Mouse (Mus musculus): Measurements from ENCODE around the gene Olfr288. TPM values are rescaled to one million over a fixed set of nuclear protein-coding genes. Genes with fewer than 3 reads are reported as not detected.

Olfr288 gene
- total RNA-seq, 2 experiments from 2014 or later, result not detected

DNA sequence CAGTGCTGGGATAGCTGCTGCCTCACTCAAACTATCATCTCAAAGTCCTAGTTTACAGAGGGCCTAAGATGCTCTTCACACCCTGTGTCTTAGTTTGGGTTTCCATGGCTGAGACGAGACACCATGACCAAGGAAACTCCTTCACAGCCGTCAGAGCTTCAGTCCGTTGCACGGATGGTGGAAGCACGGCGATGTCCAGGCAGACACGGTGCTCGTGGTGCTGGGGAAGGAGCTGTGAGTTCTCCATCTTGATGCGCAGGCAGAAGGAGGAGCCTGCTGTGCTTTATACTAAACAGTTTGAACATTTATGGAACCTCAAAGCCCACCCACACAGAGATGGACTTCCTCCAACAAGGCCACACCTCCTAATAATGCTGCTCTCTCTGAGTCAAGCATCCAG, 58.5 kb downstream of the Olfr288 start:
- no peak for ATAC-seq (replicated peaks; ENCODE audit: low FRiP score, low TSS enrichment, poor library complexity, severe bottlenecking)

Other genes starting within 250 kb of the Olfr288 start
- gene Tmem106c, start 231.3 kb downstream of the Olfr288 start, total RNA-seq (2014; fragmentation: Nextera tagmentation), result 20.9 and 35.9 TPM in 2 replicates
- gene Tmem106c, start 231.3 kb downstream of the Olfr288 start, total RNA-seq (2017), result 13.1 and 18.7 TPM in 2 replicates
- not detected in 2 replicates for gene Col2a1, start 190.8 kb downstream of the Olfr288 start, total RNA-seq (2014; fragmentation: Nextera tagmentation)
- gene Col2a1, start 190.8 kb downstream of the Olfr288 start, total RNA-seq (2017), result not detected in 2 replicates
- 69.0 and 74.9 TPM in 2 replicates for gene Pfkm, start 103.0 kb downstream of the Olfr288 start, total RNA-seq (2014; fragmentation: Nextera tagmentation)
- 63.7 and 89.1 TPM in 2 replicates for gene Pfkm, start 103.0 kb downstream of the Olfr288 start, total RNA-seq (2017)
- gene Senp1, start 101.8 kb downstream of the Olfr288 start, total RNA-seq (2014; fragmentation: Nextera tagmentation), result 45.5 and 46.0 TPM in 2 replicates
- gene Senp1, start 101.8 kb downstream of the Olfr288 start, total RNA-seq (2017), result 35.2 and 39.0 TPM in 2 replicates
- 21.0 and 25.6 TPM in 2 replicates for gene Asb8, start 29.9 kb downstream of the Olfr288 start, total RNA-seq (2014; fragmentation: Nextera tagmentation)
- gene Asb8, start 29.9 kb downstream of the Olfr288 start, total RNA-seq (2017), result 14.8 and 16.4 TPM in 2 replicates
- gene Ccdc184, start 28.4 kb downstream of the Olfr288 start, total RNA-seq (2014; fragmentation: Nextera tagmentation), result not detected in 2 replicates
- not detected in 2 replicates for gene Ccdc184, start 28.4 kb downstream of the Olfr288 start, total RNA-seq (2017)
- gene Gm44579, start 25.4 kb upstream of the Olfr288 start, total RNA-seq (2014; fragmentation: Nextera tagmentation), result not detected in 2 replicates
- not detected in 2 replicates for gene Gm44579, start 25.4 kb upstream of the Olfr288 start, total RNA-seq (2017)
- not detected in 2 replicates for gene Olfr287, start 25.5 kb upstream of the Olfr288 start, total RNA-seq (2014; fragmentation: Nextera tagmentation)
- not detected in 2 replicates for gene Olfr287, start 25.5 kb upstream of the Olfr288 start, total RNA-seq (2017)
- gene Olfr286, start 38.9 kb upstream of the Olfr288 start, total RNA-seq (2014; fragmentation: Nextera tagmentation), result not detected in 2 replicates
- gene Olfr286, start 38.9 kb upstream of the Olfr288 start, total RNA-seq (2017), result not detected in 2 replicates
- gene H1fnt, start 61.8 kb upstream of the Olfr288 start, total RNA-seq (2014; fragmentation: Nextera tagmentation), result not detected in 2 replicates
- gene H1fnt, start 61.8 kb upstream of the Olfr288 start, total RNA-seq (2017), result not detected in 2 replicates
- gene Zfp641, start 100.6 kb upstream of the Olfr288 start, total RNA-seq (2014; fragmentation: Nextera tagmentation), result not detected in 2 replicates
- gene Zfp641, start 100.6 kb upstream of the Olfr288 start, total RNA-seq (2017), result not detected in 2 replicates
- not detected in 2 replicates for gene Olfr285, start 121.8 kb upstream of the Olfr288 start, total RNA-seq (2014; fragmentation: Nextera tagmentation)
- gene Olfr285, start 121.8 kb upstream of the Olfr288 start, total RNA-seq (2017), result not detected in 2 replicates
- not detected in 2 replicates for gene Olfr284, start 145.4 kb upstream of the Olfr288 start, total RNA-seq (2014; fragmentation: Nextera tagmentation)
- not detected in 2 replicates for gene Olfr284, start 145.4 kb upstream of the Olfr288 start, total RNA-seq (2017)
- gene Olfr283, start 185.4 kb upstream of the Olfr288 start, total RNA-seq (2014; fragmentation: Nextera tagmentation), result not detected in 2 replicates
- not detected in 2 replicates for gene Olfr283, start 185.4 kb upstream of the Olfr288 start, total RNA-seq (2017)
- gene Olfr282, start 235.7 kb upstream of the Olfr288 start, total RNA-seq (2014; fragmentation: Nextera tagmentation), result not detected in 2 replicates
- not detected in 2 replicates for gene Olfr282, start 235.7 kb upstream of the Olfr288 start, total RNA-seq (2017)